Mouse (Mus musculus) forebrain, embryonic 12.5 days (tissue): ENCODE data around the gene Bcar3. TPM values are rescaled to one million over a fixed set of nuclear protein-coding genes. Genes with fewer than 3 reads are reported as not detected.

Experiments
- ATAC-seq: fragments of 200-750 bp; cut with Nextera tagmentation; 2 replicates; pipeline ENCODE4 v1.8.0; 2017; ENCODE audit warnings: moderate TSS enrichment; ENCODE audit not compliant: low FRiP score
- H3K27ac ChIP-seq: fragments of 300-500 bp; sonication (generic); 2 replicates; pipeline ENCODE4 v1.5.1; 2016; ENCODE audit warnings: mild to moderate bottlenecking
- H3K27me3 ChIP-seq: fragments of 300-500 bp; sonication (generic); 2 replicates; pipeline ENCODE4 v1.6.1; 2016; ENCODE audit warnings: mild to moderate bottlenecking
- H3K36me3 ChIP-seq: fragments of 300-500 bp; sonication (generic); replicated peaks from 2 replicates; pipeline ENCODE4 v1.6.1; 2016; ENCODE audit warnings: mild to moderate bottlenecking
- H3K4me1 ChIP-seq: fragments of 300-500 bp; sonication (generic); 2 replicates; pipeline ENCODE4 v1.6.1; 2016
- H3K4me2 ChIP-seq: fragments of 300-500 bp; sonication (generic); 2 replicates; pipeline ENCODE4 v1.6.1; 2016; ENCODE audit warnings: mild to moderate bottlenecking, moderate library complexity
- H3K4me3 ChIP-seq: fragments of 300-500 bp; sonication (generic); replicated peaks from 2 replicates; pipeline ENCODE4 v1.5.1; 2016; ENCODE audit warnings: mild to moderate bottlenecking
- H3K9ac ChIP-seq: fragments of 300-500 bp; sonication (generic); 2 replicates; pipeline ENCODE4 v1.6.1; 2016; ENCODE audit warnings: mild to moderate bottlenecking
- H3K9me3 ChIP-seq: fragments of 300-500 bp; sonication (generic); 2 replicates; pipeline ENCODE4 v1.6.1; 2016
- WGBS: fragments of 180-500 bp; shearing (Covaris S2); methylation state at CpG from one replicate; pipeline ENCODE4 v1.1.7; 2016; 5-methylcytosine and 5-hydroxymethylcytosine counted together
- polyA plus RNA-seq: library from polyadenylated mRNA; unstranded; fragments of >200 nt; fragmentation: Nextera tagmentation; extraction: Ambion mirVana; gene quantifications from 2 replicates; pipeline ENCODE4 v1.2.1, GENCODE M21; 2016

Gene Bcar3
- polyA plus RNA-seq, 1 experiment from 2014 or later: 10.9 TPM

GRCm38 (mm10) chr3:122324528-122324927 lies 30.6 kb downstream of the Bcar3 start:
- no peaks in the 10 kb centered on the region for H3K4me1 ChIP-seq
- WGBS: 89% methylated on average over 3 of the region's 3 CpGs
- ATAC-seq: no peak

DNA sequence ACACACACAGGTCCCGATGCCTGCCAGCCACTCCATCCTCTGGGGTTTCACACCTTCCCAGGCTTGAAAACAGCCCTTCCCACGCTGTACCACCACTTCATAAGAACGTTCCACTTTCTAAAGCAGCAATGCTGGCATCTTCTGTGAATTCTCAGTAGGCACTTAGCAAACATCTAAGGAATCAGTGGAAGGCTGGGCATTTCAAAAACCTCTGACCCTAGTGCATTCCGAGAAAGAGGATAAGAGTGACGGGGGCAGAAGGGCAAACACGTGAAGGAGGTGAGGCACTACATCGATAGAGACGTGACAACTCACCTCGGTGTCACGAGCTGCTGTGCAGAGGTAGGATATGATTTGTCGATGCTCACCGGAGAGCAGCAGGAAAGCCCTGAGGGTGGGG lies 36.5 kb downstream of the Bcar3 start:
- Histone ChIP-seq H3K36me3 (no peaks in the 10 kb centered on the region), H3K27me3 (no peaks in the 10 kb centered on the region), H3K9ac (no peak overlapping the region), H3K27ac (no peak overlapping the region), H3K9me3 (no peaks in the 10 kb centered on the region), H3K4me1 (peaks cover 13% of the 10 kb centered on the region), H3K4me3 (no peak overlapping the region), H3K4me2 (no peak overlapping the region)
- no peak for ATAC-seq
- WGBS: 86% methylated on average over 12 of the region's 12 CpGs

More at GRCm38 (mm10) chr3:122324528-122324927, 30.6 kb downstream of the Bcar3 start:
- no peak overlapping the region for H3K9ac ChIP-seq
- H3K27me3 ChIP-seq: no peaks in the 10 kb centered on the region
- H3K4me2 ChIP-seq: no peak overlapping the region
- no peaks in the 10 kb centered on the region for H3K9me3 ChIP-seq
- no peaks in the 10 kb centered on the region for H3K36me3 ChIP-seq
- no peak overlapping the region for H3K4me3 ChIP-seq
- no peak overlapping the region for H3K27ac ChIP-seq

DNA sequence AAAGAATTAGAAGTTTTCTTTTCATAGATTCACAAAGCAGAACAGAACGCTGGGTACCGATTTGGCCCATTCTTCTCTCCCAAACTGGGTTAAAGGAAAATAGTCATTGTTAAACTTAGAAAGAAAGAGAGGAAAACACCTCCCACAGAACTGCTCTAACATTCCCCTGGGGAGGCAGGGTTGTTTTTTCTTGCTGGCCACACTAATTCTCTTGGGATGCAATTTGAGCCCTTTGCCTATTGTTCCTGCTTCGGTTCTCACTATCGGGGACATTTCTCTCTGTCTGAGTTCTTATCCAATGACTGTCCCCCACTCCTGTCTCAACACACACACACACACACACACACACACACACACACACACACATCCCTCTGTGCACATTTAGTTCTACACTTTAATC lies 39.6 kb downstream of the Bcar3 start:
- peaks cover 13% of the 10 kb centered on the region for H3K4me1 ChIP-seq
- no peaks in the 10 kb centered on the region for H3K36me3 ChIP-seq
- H3K9ac ChIP-seq: no peak overlapping the region
- H3K4me2 ChIP-seq: no peak overlapping the region
- H3K27ac ChIP-seq: no peak overlapping the region
- no peaks in the 10 kb centered on the region for H3K9me3 ChIP-seq
- no peak overlapping the region for H3K4me3 ChIP-seq
- H3K27me3 ChIP-seq: no peaks in the 10 kb centered on the region
- 14% methylated on average over 4 of the region's 4 CpGs for WGBS
- ATAC-seq: no peak

DNA sequence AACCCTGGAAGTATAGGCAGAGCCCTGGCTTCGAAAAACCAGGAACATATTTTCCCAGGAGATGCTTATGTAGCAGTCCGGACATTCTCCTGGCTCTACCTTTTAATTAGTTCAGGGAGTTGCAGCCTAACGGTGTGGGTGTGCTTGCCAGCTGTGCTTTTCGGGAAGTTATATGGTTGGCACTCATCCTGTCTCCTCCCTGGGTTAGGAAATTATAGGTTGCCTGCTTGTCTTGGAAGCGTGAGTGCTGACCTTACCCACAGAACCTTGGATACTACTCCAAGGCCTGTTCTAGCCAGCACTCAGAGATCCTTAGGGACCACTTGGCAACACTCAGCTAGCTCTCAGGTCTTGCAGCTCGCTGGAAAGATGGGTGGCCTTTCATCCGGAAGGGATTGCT lies 40.0 kb downstream of the Bcar3 start:
- Histone ChIP-seq H3K4me3 (no peak overlapping the region), H3K9me3 (no peaks in the 10 kb centered on the region), H3K36me3 (no peaks in the 10 kb centered on the region), H3K4me1 (peaks cover 13% of the 10 kb centered on the region), H3K9ac (no peak overlapping the region), H3K4me2 (no peak overlapping the region), H3K27ac (no peak overlapping the region), H3K27me3 (no peaks in the 10 kb centered on the region)
- 58% methylated on average over 7 of the region's 7 CpGs for WGBS
- ATAC-seq: no peak

GRCm38 (mm10) chr3:122334375-122334774 lies 40.4 kb downstream of the Bcar3 start:
- H3K4me3 ChIP-seq: no peak overlapping the region
- no peak overlapping the region for H3K9ac ChIP-seq
- H3K4me2 ChIP-seq: no peak overlapping the region
- peaks cover 13% of the 10 kb centered on the region for H3K4me1 ChIP-seq
- no peaks in the 10 kb centered on the region for H3K9me3 ChIP-seq
- ATAC-seq: no peak
- H3K27me3 ChIP-seq: no peaks in the 10 kb centered on the region
- no peak overlapping the region for H3K27ac ChIP-seq
- no peaks in the 10 kb centered on the region for H3K36me3 ChIP-seq
- WGBS: 82% methylated on average over 7 of the region's 7 CpGs

DNA sequence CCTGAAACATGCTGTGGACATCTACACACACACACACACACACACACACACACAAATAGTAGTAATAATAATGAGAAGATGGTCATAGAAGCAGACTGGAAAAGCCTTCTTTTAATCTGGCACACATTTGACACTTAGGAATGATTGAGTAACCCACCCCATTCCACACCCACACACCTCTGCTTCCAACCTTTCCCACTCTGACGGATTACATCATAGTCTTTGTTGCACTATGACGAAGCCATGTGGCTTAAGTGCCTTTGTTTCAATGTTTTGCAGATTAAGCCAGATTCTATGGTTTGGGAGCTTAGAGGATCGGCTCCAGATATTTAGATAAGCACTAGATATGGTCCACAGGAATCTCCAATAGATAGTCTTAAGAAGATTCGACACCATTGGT lies 42.1 kb downstream of the Bcar3 start:
- no peak overlapping the region for H3K27ac ChIP-seq
- no peaks in the 10 kb centered on the region for H3K27me3 ChIP-seq
- H3K4me2 ChIP-seq: no peak overlapping the region
- peaks cover 13% of the 10 kb centered on the region for H3K4me1 ChIP-seq
- 79% methylated on average over 4 of the region's 4 CpGs for WGBS
- H3K36me3 ChIP-seq: no peaks in the 10 kb centered on the region
- H3K9me3 ChIP-seq: no peaks in the 10 kb centered on the region
- no peak for ATAC-seq
- H3K9ac ChIP-seq: no peak overlapping the region
- no peak overlapping the region for H3K4me3 ChIP-seq

- H3K9ac ChIP-seq: no peak overlapping the region
- peaks cover 13% of the 10 kb centered on the region for H3K4me1 ChIP-seq
- H3K4me3 ChIP-seq: no peak overlapping the region
- no peaks in the 10 kb centered on the region for H3K27me3 ChIP-seq
- no peak overlapping the region for H3K4me2 ChIP-seq
- WGBS: 77% methylated on average over 5 of the region's 5 CpGs
- no peak overlapping the region for H3K27ac ChIP-seq
- H3K9me3 ChIP-seq: no peaks in the 10 kb centered on the region
- no peak for ATAC-seq
- no peaks in the 10 kb centered on the region for H3K36me3 ChIP-seq
Measured at GRCm38 (mm10) chr3:122337992-122338391, 44.1 kb downstream of the Bcar3 start.

DNA sequence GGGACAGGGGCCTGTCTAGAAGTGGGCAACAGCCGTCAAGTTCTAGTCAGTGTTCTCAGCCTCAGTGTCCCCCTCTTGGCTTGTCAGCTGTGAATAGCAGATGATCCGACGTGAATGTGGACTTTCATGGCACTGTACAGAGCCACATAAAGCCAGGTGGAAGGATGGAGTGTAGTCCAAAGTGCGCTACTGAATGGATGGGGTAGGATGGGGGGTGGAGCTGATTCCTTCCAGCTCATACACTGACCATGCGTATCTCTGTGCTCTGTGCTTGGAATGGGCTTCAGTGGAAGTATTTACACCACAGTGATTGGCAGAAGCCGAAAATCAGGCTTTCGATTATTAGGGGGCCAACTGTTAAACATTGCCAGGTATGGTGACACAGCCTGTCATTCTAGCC lies 45.0 kb downstream of the Bcar3 start:
- no peak for ATAC-seq
- WGBS: 94% methylated on average over 7 of the region's 7 CpGs
- no peak overlapping the region for H3K9ac ChIP-seq
- no peaks in the 10 kb centered on the region for H3K27me3 ChIP-seq
- H3K27ac ChIP-seq: no peak overlapping the region
- H3K9me3 ChIP-seq: no peaks in the 10 kb centered on the region
- peaks cover 7% of the 10 kb centered on the region; the same call in 1 of the 2 replicates for H3K4me1 ChIP-seq
- no peaks in the 10 kb centered on the region for H3K36me3 ChIP-seq
- H3K4me2 ChIP-seq: no peak overlapping the region
- H3K4me3 ChIP-seq: no peak overlapping the region

DNA sequence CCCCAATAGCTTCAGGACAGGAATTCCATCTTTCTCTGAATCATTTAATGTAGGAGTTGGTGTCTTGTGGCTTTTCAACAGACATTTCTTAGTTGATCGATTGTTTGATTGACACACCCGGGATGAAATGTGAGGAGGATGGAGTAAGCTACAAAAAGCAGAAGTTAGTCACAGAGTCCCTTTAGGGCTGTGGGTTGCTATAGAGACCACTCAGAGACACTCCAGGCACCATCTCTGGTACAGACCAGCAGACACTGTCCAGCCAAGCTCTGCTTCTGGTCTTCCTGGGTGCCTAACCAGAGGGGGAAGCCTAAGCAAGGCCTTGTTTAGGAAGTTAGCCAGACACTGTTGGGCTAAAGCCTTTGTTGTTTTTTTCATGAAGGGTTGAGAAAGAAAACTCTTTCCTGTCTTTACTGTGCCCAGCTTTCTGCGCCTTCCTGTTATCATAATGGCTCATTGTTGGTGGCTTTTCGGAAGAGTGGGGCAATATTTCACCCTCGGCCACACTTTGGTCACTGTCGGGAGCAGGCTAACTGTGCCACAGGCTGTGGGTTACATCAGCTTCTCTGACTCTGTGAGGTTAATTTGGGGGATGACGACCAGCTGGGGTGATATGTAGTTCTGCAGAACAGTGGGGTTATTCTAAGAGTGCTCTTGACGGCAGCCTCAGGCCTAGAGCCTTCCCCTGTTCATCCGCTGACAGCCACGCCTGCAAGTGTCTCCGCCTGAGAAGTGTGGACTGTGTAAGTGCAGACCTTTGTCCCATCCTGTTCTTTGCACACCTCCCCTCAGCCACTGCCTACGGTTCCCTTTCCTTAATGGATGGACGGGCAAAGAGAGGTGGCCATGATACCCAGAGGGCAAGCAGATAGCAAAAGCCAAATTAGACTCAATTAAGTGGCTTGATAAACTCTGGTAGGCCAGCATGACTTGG lies 46.5 kb downstream of the Bcar3 start:
- no peaks in the 10 kb centered on the region for H3K4me1 ChIP-seq
- H3K36me3 ChIP-seq: no peaks in the 10 kb centered on the region
- no peak overlapping the region for H3K4me3 ChIP-seq
- H3K9me3 ChIP-seq: no peaks in the 10 kb centered on the region
- WGBS: 81% methylated on average over 13 of the region's 13 CpGs
- H3K4me2 ChIP-seq: no peak overlapping the region
- H3K27ac ChIP-seq: no peak overlapping the region
- H3K9ac ChIP-seq: no peak overlapping the region
- H3K27me3 ChIP-seq: no peaks in the 10 kb centered on the region
- ATAC-seq: no peak

DNA sequence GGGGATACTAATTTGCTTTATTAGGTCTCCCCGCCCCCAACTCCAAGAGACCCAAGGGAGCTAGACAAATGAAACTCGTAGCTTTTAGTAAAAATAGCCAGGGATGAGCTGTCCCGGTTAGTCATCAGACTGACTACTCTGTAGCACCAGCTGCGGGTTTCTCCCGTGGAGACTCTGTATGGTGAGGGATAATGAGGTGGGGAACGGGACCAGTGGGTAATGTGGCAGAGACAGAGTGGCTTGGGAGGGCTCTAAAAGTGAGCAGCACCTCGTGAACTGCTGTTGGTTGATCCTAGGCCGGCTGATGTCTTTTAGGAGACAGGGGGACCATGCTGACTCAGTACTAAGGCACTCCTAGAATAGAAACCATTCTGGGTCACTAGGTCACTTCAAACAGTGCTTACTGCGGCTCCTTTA lies 49.5 kb downstream of the Bcar3 start:
- WGBS: 72% methylated on average over 9 of the region's 9 CpGs
- Histone ChIP-seq H3K4me1 (no peaks in the 10 kb centered on the region), H3K4me2 (no peak overlapping the region), H3K36me3 (no peaks in the 10 kb centered on the region), H3K9ac (no peak overlapping the region), H3K27ac (no peak overlapping the region), H3K9me3 (no peaks in the 10 kb centered on the region), H3K27me3 (no peaks in the 10 kb centered on the region), H3K4me3 (no peak overlapping the region)
- ATAC-seq: no peak

- Histone ChIP-seq H3K4me3 (no peak overlapping the region), H3K4me1 (no peaks in the 10 kb centered on the region), H3K27me3 (no peaks in the 10 kb centered on the region), H3K4me2 (no peak overlapping the region), H3K27ac (no peak overlapping the region), H3K36me3 (no peaks in the 10 kb centered on the region), H3K9ac (no peak overlapping the region), H3K9me3 (no peaks in the 10 kb centered on the region)
- no peak for ATAC-seq
- whole genome bisulfite sequencing: 91% methylated on average over 5 of the region's 5 CpGs
Measured at GRCm38 (mm10) chr3:122344350-122344749, 50.4 kb downstream of the Bcar3 start.

GRCm38 (mm10) chr3:122345977-122346472 lies 52.1 kb downstream of the Bcar3 start:
- no peaks in the 10 kb centered on the region for H3K36me3 ChIP-seq
- no peak overlapping the region for H3K27ac ChIP-seq
- no peaks in the 10 kb centered on the region for H3K4me1 ChIP-seq
- ATAC-seq: no peak
- H3K27me3 ChIP-seq: no peaks in the 10 kb centered on the region
- H3K9me3 ChIP-seq: no peaks in the 10 kb centered on the region
- no peak overlapping the region for H3K4me3 ChIP-seq
- WGBS: 85% methylated on average over 1 of the region's 1 CpGs
- H3K9ac ChIP-seq: no peak overlapping the region
- no peak overlapping the region for H3K4me2 ChIP-seq

- H3K27ac ChIP-seq: no peak overlapping the region
- no peak for ATAC-seq
- no peak overlapping the region for H3K4me2 ChIP-seq
- H3K9ac ChIP-seq: no peak overlapping the region
- no peaks in the 10 kb centered on the region for H3K27me3 ChIP-seq
- H3K36me3 ChIP-seq: no peaks in the 10 kb centered on the region
- no peaks in the 10 kb centered on the region for H3K9me3 ChIP-seq
- WGBS: 96% methylated on average over 2 of the region's 2 CpGs
- no peak overlapping the region for H3K4me3 ChIP-seq
- H3K4me1 ChIP-seq: no peaks in the 10 kb centered on the region
Measured at GRCm38 (mm10) chr3:122346600-122346999, 52.7 kb downstream of the Bcar3 start.
